Mouse (Mus musculus): ENCODE data around the gene Cracr2a.

GRCm38 (mm10) chr6:127611216-127611615 is 50.1 kb downstream of the Cracr2a start:
- no peak for TF ChIP-seq CTCF (IDR thresholded peaks at IDR 0.05; ENCODE audit: low read depth, low read length)
- TF ChIP-seq POLR2AphosphoS5 (IDR thresholded peaks at IDR 0.05; ENCODE audit: insufficient replicate concordance, low read depth, low read length): no peak

Data from G1E (cell line).